Mouse (Mus musculus) fat pad, adult 2 months (tissue): Measurements from ENCODE around the gene Gm20388.

Experiments used
- DNase-seq: peaks from one replicate; pipeline ENCODE4 v3.0.0-alpha.2; 2011; ENCODE audit warnings: low read depth, low spot score; ENCODE audit errors: extremely low read depth

The Gm20388 gene

GRCm38 (mm10) chr8:122217456-122218177 lies 2307.0 kb downstream of the Gm20388 start:
- DNase-seq = no peak

DNA sequence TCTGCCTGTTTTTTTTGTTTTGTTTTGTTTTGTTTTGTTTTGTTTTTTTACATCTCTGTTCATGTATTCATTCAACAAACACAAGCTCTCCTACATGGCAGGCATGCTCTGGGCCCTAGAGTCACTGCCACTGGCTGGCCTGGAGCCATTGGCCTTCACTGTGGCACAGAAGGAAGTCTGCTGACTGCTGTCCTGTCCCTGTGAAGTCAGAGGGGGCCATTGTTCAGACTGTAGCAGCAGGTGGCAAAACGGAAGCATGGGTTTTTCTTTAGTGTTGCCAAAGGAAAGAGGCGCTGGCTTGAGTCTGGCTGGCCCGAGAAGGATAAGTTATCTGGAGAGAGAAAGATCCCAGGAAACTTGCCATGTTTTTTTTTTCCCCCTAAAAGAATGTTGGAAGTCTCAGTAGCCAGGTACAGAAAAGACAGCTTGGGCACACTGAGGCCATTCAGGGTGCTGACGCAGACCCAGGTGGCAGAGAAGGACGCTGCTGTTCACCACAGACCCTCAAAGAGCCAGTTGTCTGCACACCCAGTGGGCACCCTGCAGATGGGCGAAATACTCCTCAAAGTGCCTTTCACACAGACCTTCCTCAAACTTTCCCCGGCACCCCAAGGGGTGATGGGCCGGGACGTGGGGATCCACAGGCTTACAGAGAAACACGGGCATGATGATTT lies 2313.5 kb downstream of the Gm20388 start:
- no peak for DNase-seq

DNA sequence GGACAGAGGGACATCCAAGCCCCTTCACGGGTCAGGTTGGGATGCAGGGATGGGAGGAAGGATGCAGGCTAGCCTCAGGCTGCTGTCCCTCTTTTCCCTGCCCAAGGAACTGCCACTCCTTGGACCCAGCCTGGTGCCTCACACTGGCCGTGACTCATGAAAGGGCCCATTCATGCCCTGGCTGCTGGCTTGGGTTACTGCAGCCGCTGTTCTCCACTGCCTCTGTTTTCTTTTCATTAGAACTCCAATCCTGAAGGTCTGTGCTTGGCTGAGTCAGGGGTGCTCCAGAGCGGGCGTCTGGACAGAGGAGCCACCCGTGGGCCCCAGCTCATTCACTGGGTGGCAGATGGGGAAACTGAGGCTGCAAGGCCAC lies 2314.0 kb downstream of the Gm20388 start:
- DNase-seq = no peak

DNA sequence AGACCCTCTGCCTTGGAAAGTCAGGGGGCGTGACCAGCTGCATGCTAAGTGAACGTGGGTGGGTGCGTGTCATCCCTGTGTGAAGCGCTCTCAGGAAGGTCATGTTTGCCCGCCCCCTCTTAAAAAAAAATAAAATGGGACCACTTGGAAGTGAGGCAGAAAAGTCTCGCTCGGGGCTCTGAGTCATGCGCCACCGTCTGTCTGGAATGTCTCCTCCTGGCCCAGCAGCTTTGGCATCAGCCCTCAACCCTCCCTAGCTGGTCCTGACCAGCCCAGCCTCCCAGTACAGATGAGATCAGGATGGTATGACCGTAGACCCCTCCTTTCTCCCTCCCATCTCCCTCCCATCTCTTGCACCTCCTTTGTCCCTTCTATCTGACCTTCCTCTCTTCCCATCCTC lies 2314.8 kb downstream of the Gm20388 start:
- DNase-seq = no peak

DNA sequence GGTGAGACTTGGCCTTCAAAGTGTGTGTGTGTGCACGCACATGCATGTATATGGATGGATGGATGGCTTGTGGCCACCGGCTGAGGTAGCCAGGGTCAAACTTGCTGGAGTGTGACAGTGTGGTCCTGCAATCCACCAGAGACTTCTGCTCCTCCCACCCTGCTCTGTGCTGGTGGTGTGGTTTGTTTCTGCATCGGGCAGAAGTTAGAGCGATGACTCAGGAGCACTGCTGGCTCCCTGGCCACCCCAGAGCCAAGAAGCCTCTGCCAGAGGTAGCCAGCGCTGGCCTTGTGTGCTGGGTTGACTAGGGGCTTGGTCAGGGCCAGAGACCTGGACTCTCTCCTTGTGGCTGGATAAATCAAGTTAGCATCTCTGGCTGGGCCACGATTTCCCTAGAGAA lies 2316.7 kb downstream of the Gm20388 start:
- DNase-seq = no peak

DNA sequence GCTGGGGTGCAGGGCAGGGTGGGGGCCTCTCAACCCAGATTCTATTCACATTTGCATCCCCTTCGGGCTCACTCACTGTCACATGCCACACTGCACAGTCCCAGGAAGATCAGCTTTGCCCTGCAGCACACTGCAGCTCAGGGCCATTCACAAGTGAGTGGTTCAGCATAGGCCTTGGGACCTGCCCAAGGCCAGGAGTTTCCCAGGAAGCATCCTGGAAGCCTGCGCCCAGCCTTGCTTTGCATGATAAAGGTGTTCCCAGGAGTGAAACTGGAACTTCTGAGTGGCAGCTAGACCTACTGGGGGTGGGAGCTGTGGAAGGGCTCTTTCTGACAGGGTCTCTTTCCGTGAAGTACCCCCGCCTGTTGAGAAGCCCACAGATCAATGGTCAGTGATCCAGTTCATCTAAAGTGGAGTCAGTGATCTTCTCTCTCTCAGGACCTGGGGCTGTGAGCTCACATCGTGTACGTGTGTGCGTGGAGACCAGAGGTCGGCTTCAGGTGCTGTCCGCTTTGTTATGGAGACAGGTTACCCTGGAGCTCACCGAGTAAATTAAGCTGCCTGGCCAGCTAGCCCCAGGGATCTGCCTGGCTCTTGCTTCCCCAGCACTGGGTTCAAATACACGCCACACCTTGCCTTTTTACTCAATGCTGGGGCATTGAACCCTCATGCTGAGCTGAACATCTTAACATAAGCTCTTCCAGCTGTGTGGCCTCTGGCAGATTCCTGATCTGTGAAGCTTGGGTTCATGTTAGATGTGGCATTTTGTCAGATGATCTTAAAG lies 2318.3 kb downstream of the Gm20388 start:
- DNase-seq = no peak

DNA sequence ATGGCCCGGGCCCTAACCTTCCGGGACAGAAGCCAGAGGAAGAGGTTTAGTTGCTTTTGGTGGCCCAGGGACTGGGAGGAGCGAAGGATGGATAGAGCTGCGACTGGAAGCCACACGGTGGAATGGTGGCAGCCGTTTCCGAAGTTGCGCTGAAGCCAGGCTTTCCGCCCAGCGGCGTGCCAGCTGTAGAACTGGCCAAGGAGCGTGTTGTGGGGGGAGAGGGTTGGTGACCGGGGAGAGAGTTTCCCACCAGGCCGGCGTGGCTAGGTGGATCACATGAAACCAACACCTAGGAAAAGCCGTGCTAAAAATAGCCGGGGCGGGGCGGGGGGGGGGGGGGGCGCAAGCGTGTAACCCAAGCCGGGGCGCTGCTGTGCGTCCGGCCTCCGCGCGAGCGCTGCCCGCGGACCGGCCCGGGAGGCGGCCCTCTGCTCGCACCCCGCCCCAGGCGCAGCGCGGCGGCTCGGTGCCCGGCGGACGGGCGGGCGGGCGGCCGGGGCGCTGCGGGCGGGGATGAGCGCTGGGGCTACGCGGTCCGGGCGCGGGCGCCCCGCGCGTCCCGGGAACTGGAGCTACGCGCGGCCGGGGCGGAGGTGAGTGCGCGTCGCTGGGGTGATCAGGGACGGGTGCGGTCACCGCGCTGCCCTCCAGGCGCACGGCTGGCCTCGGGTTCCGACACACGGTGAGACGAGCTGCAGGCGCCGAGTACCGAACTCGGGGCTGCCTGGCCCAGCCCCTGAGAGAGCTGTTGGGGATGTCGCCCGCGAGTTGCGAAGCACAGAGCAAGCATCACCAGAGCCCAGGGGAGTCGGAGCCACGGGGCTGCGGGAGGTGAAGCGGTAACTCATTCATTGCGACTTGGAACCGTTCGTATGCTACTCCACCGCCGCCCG lies 2319.4 kb downstream of the Gm20388 start:
- DNase-seq = no peak

DNA sequence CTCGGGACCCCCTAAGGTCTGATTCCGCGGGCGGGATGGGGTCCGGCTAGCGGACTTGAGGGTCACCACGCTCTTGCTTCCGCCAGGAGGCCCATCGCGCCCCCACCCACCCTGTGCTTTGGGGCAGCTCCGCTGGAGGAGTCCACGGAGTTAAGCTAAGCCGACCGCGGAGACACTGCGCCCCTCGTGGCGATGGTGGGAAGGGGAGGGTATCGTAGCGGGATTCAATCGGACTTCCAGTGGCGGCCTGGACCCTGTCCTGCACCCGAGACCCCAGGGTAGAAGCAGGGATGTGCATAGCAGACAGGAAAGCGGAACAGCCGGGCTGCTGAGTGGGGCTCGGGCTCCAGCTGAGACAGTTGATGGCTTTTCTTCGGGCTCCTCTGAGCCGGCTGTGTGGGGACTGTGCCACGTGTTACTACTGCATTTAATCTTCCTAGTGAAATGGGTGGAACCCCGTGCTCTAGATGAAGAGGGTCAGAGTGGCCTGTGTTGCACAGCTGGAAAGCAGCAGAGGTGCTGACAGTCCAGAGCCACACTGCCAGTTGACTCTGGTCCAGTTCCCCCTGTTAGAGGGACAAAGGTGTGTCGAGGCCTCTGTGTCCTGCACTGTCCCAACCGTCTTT lies 2320.2 kb downstream of the Gm20388 start:
- DNase-seq = no peak

DNA sequence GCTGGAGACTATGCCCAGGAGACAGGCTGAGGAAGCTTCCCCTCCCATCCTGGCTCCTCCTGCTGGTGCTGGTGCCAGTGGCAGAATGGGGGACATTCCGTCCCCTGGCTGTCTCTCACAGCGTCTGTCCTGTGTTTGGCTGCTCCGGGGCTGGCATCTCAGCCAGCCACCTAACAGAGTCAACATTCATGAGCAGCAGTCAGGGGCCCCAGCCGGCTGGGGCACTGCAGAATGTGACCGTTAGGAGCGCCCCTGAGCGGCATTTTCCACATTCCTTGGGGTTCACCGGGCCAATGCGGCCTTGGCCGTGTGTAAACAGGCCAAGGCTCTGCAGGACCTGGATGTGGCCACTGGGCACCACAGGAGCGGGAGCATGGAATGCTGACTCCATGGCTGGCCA lies 2323.4 kb downstream of the Gm20388 start:
- no peak for DNase-seq

DNA sequence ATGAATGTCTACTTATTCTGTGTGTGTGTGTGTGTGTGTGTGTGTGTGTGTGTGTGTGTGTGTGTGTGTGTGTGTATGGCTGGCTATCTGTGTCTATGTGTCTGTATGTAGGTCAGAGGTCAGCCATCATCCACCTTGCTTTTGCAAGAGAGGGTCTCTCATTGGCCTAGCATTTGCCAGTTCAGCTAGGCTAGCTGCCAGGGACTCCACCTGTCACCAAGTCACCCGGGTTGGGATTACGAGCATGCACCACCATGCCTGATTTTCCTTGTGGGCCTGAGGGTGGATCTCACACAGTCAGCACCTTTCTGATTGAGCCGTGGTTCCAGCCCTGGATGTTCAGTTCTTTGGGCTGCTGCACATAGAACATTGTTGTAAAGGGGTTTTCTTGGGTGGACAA lies 2325.9 kb downstream of the Gm20388 start:
- DNase-seq = no peak

DNA sequence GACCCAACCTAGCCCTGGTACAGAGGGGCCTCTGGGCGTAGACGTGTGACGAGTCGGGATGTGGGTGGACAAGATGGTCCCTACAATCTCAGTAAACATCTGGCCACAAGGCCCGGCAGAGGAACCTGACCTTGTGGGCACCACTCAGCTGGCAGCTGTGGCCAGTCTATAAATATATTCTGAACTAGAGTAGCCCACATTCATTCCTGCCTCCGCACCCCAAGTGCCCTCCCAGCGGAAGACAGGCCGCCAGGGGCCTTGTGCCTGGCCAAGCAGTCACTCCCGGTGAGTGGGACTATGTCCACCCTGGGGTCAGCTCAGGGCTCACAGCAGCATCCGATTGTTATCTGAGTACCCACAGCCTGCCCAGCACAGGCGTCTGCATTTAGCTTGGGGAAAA lies 2327.6 kb downstream of the Gm20388 start:
- DNase-seq = no peak

DNA sequence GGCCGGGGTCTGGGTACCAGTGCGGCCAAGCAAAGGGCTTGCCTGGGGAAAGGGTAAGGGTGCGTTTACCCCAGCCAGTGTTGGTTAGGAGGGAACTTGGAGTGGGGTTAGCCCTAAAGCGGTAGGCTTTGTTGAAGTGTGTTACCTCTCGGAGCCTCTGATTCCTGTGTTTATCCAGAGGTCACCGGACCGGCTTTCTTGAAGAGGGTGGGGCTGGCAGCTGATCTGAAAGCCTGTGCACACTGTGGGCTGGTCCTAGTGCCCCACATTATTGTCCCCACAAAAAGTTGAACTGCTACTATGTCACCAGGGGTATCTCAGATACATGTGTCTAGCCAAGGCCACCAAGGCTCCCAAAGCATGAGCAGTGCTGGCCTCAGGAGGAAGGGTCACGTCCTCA lies 2328.1 kb downstream of the Gm20388 start:
- DNase-seq = no peak

GRCm38 (mm10) chr8:122240241-122241026 lies 2329.8 kb downstream of the Gm20388 start:
- DNase-seq = no peak

DNA sequence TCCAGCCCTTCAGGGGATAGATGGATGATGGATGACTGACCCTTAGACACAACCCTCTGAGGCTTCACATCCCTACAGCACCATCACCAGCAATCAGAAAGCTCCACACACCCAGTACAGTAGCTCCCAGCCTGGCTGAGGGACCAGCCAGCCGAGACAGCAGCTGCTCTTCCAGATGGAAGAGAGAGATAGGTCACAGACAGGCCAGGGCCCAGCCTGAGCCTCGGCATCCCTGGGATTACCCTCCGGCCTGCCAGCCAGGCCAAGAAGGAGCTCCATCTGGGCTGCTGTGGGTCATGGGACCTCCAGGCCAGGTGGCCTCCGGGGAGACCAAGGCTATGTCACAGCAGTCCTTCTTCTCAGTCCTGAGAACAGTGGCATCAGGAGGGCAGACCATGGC lies 2332.7 kb downstream of the Gm20388 start:
- no peak for DNase-seq

- DNase-seq = no peak
Observed at GRCm38 (mm10) chr8:122245161-122245560, 2334.5 kb downstream of the Gm20388 start.

GRCm38 (mm10) chr8:122246257-122247211 lies 2335.9 kb downstream of the Gm20388 start:
- no peak for DNase-seq

DNA sequence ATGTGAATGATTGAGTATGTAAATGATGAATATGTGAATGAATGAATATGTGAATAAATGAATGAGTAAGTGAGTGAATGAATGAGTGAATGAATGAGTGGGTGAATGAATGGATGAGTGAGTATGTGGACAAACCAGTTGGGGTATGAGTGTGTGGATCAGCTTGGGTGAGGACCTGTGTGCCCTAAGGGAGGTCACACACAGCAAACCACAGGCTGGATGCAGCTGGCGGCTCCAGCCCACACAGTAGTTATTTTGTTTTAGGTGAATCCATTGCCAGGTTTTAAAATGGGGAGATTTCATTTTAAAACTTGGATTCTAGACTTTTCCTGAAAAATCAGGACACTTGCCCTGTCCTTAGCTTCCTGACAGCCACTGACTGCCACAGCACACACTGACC lies 2341.1 kb downstream of the Gm20388 start:
- DNase-seq = no peak

GRCm38 (mm10) chr8:122252366-122252765 lies 2341.7 kb downstream of the Gm20388 start:
- DNase-seq = no peak

DNA sequence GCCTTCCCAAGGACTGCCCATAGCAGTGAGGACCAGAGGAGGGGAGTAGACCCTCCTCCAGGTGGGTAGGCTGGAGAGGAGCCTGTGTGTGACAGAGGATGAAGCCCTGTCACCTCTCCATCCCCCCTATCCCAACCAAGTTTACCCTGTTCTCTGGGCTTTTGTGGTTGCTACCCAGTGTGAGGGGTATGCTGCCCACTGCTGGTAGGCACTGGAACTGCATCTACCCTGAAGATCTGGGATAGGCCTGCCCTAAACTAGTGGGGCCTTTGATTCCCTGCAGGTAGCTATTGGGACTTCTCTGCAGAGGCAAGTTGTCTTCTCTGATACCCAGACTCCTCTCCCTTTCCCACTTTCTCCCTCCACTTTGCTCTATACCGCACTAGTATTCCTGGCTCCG lies 2348.7 kb downstream of the Gm20388 start:
- DNase-seq = no peak
